Mouse (Mus musculus): ENCODE results near the gene Dusp6.

DNA sequence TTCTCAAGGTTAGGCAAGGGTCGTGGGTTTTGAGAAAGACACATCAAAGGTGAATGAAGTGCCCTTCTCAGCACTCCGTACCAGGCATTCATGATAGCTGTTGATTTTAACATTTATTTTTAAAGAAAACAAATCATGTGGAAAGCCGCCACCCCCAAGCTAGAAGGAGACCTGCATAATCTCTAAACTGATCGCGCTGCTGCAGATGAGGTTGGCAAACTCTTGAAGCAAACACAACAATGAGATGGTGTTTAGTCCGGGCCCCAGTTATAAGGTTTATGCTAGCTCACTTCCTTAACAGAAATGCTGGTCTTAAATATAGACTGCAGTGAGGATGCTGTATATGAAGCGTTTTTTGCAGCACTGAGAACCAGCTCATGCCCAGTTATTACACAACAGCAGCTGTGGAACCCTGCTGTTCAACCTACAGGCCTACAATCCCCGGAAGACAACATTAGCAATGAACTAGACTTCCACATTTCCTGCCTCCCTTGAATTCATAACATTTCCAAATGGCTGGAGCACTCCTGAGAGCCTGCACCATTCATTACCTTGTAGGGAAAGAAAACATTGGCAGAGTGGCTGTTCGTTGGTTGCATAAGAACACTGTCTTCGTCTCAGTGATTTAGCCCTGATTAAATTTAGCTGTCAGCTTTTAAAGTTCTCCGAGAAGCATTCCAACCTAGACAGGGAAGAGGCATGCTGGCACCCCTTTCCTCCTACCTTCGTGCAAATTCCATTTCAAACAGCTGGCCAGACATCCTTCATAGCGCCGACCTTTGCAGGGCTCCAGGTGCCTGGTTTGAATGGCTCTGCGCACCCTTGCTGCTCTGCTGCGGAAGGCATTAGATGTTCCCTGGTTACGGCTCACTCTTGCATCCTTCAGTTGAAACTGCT, 34.8 kb upstream of the Dusp6 start:
- TF ChIP-seq CTCF (IDR thresholded peaks at IDR 0.05; ENCODE audit: control insufficient read depth, insufficient read depth, insufficient read length) (no peak), USF1 (IDR thresholded peaks at IDR 0.05; ENCODE audit: low read depth) (no peak), MYOG (IDR thresholded peaks at IDR 0.05; ENCODE audit: control insufficient read depth, extremely low read depth, insufficient read length) (no peak), CEBPB (IDR thresholded peaks at IDR 0.05; ENCODE audit: low read depth) (no peak), MAX (IDR thresholded peaks at IDR 0.05) (no peak), MYOD1 (IDR thresholded peaks at IDR 0.05; ENCODE audit: control insufficient read depth, insufficient read length, low read depth) (no peak)
